ENCODE assay signal across 25 mouse cellular contexts in genomic region chr7:98423546-98423945, GRCm38 (mm10). TPM values are rescaled to one million over a fixed set of nuclear protein-coding genes. Genes with fewer than 3 reads are reported as not detected.
DNase-seq lines count a peak whose midpoint lies in the region; ATAC-seq and TF ChIP-seq lines count a peak whose summit lies in the region.
"Had no signal": no experiment of that assay in that cellular context is flagged by ENCODE, and none has a peak within 500 bp of the region (broad histone marks: within the 10 kb centered on the region; RNA-seq: fewer than 3 reads in every experiment).

No protein-coding gene starts in this region.

- H3K36me3 ChIP-seq in heart, embryonic 10.5 days, result no peaks in the 10 kb centered on the region
- H3K36me3 ChIP-seq in ES-Bruce4 (ENCODE audit: control insufficient read depth, insufficient read depth, low read length, poor library complexity, severe bottlenecking), result no peaks in the 10 kb centered on the region
- no peaks in the 10 kb centered on the region for H3K36me3 ChIP-seq in limb, embryonic 12.5 days
- H3K36me3 ChIP-seq: lung, embryonic 15.5 days had no signal

- TF ChIP-seq POLR2A in ES-Bruce4 (IDR thresholded peaks at IDR 0.05; ENCODE audit: insufficient read depth, low read length), result no peak

- peak overlapping the region; percentile 16; the same call in 1 of the 2 replicates for H3K4me3 ChIP-seq in heart, embryonic 10.5 days
- peak overlapping the region; percentile 70 for H3K4me3 ChIP-seq in ES-Bruce4 (ENCODE audit: low read depth, low read length)
- no peak overlapping the region for H3K4me3 ChIP-seq in limb, embryonic 12.5 days (replicated peaks)
- H3K4me3 ChIP-seq: lung, embryonic 15.5 days had no signal

- no peaks in the 10 kb centered on the region for H3K9me3 ChIP-seq in heart, embryonic 10.5 days
- no peaks in the 10 kb centered on the region for H3K9me3 ChIP-seq in ES-Bruce4 (replicated peaks; ENCODE audit: control insufficient read depth, insufficient read depth, low read length, poor library complexity, severe bottlenecking)
- H3K9me3 ChIP-seq in limb, embryonic 12.5 days, result no peaks in the 10 kb centered on the region
- H3K9me3 ChIP-seq: lung, embryonic 15.5 days had no signal

- no peak overlapping the region for H3K4me2 ChIP-seq in limb, embryonic 12.5 days
- H3K4me2 ChIP-seq: lung, embryonic 15.5 days had no signal

- DNase-seq in heart, embryonic 10.5 days (ENCODE audit: low spot score), result peak; percentile 86
- no peak for DNase-seq in heart, adult 8-10 months (ENCODE audit: low spot score)
- peak; percentile 94 for DNase-seq in ZHBTc4 (ENCODE audit: low read depth, low spot score)
- DNase-seq in thymus, postnatal 14 days, result no peak
- no peak for DNase-seq in frontal cortex, adult 2 months (ENCODE audit: extremely low spot score in 1 of 2, low spot score in 1 of 2)
- DNase-seq in cerebellum, postnatal 25 days, result no peak
- DNase-seq: adrenal gland, adult 2 months; cerebellum, adult 9-11 months; embryo, embryonic 11 days; gastrocnemius, postnatal 25 days; kidney, adult 8-10 months; kidney, postnatal 4 days; liver; retina, postnatal 1 day had no signal

- no peaks in the 10 kb centered on the region for H3K27me3 ChIP-seq in heart, embryonic 10.5 days (ENCODE audit: insufficient read depth, poor library complexity, severe bottlenecking)
- H3K27me3 ChIP-seq in ES-Bruce4 (ENCODE audit: control insufficient read depth, insufficient read depth, low read length, poor library complexity, severe bottlenecking), result no peaks in the 10 kb centered on the region
- H3K27me3 ChIP-seq in limb, embryonic 12.5 days, result no peaks in the 10 kb centered on the region
- H3K27me3 ChIP-seq: lung, embryonic 15.5 days had no signal

- no peak for TF ChIP-seq CTCF in ES-Bruce4 (IDR thresholded peaks at IDR 0.05; ENCODE audit: low read depth, low read length)

- WGBS in heart, embryonic 10.5 days, result 45% methylated on average over 11 of the region's 11 CpGs
- WGBS in limb, embryonic 12.5 days, result 69% methylated on average over 11 of the region's 11 CpGs

- no peak overlapping the region for H3K9ac ChIP-seq in ES-Bruce4 (ENCODE audit: low read depth, poor library complexity, severe bottlenecking)
- no peak overlapping the region for H3K9ac ChIP-seq in limb, embryonic 12.5 days (replicated peaks)
- H3K9ac ChIP-seq: lung, embryonic 15.5 days had no signal

- no peak for ATAC-seq in limb, embryonic 12.5 days (ENCODE audit: insufficient number of reproducible peaks, insufficient read depth, low FRiP score, low TSS enrichment, low read depth)
- ATAC-seq: midbrain, embryonic 16.5 days had no signal

- H3K4me1 ChIP-seq in heart, embryonic 10.5 days, result peaks cover 31% of the 10 kb centered on the region
- H3K4me1 ChIP-seq in ES-Bruce4 (ENCODE audit: control insufficient read depth, insufficient read depth, low read length), result no peaks in the 10 kb centered on the region
- H3K4me1 ChIP-seq in limb, embryonic 12.5 days (replicated peaks), result peaks cover 21% of the 10 kb centered on the region

- H3K27ac ChIP-seq in heart, embryonic 10.5 days, result peak overlapping the region; percentile 52; the same call in 1 of the 2 replicates
- H3K27ac ChIP-seq in ES-Bruce4 (ENCODE audit: insufficient read depth, low read length), result no peak overlapping the region
- peak overlapping the region; percentile 41; the same call in 1 of the 2 replicates for H3K27ac ChIP-seq in limb, embryonic 12.5 days
- H3K27ac ChIP-seq: lung, embryonic 15.5 days had no signal

- no peak for TF ChIP-seq EP300 in ES-Bruce4 (IDR thresholded peaks at IDR 0.05; ENCODE audit: insufficient read depth, low read depth, low read length)

RNA-seq across cellular contexts. Expression of gene Gucy2d, which starts 16.7 kb away (rescaled TPM):
- not detected in 2 replicates for polyA plus RNA-seq in heart, embryonic 10.5 days (2016; fragmentation: Nextera tagmentation; extraction: Ambion mirVana)
- total RNA-seq in heart, adult 8-10 months (2022), result under 1 TPM in 3 of 4 experiments, not detected in 1; 0.12 to 0.20 (median 0.16) TPM
- polyA plus RNA-seq in ES-Bruce4 (2011; ENCODE audit: insufficient read depth, insufficient read length, low read depth, missing spikeins), result not detected in 2 replicates
- polyA plus RNA-seq in limb, embryonic 12.5 days (2016; fragmentation: Nextera tagmentation; extraction: Ambion mirVana), result 0.08 TPM in 1 of 2 replicates, not detected in the other
- polyA plus RNA-seq in frontal cortex, adult 2 months (2012; rRNA removed), result not detected in 2 replicates
- total RNA-seq: adrenal gland, adult 2 months; hematopoietic stem cell, adult 5-6 weeks; layer of hippocampus, postnatal 10 days; left cerebral cortex, postnatal 10 days; megakaryocyte, adult 5-6 weeks had no signal
- polyA plus RNA-seq: adrenal gland, adult 2 months; forebrain, embryonic 11.5 days; heart, embryonic 14.5 days; lung, embryonic 15.5 days; small intestine, adult 2 months had no signal

Comparison
In these comparisons a context has a peak if more than half of its experiments do, and no peak if none do; other contexts are left out.
1. DNase-seq: peak in heart, embryonic 10.5 days (single experiment) and ZHBTc4 (single experiment); none in heart, adult 8-10 months (single experiment), thymus, postnatal 14 days (single experiment), frontal cortex, adult 2 months (0 of 2) and cerebellum, postnatal 25 days (0 of 2).